1 mouse cellular context compared by ENCODE assay signal in the genomic region with DNA sequence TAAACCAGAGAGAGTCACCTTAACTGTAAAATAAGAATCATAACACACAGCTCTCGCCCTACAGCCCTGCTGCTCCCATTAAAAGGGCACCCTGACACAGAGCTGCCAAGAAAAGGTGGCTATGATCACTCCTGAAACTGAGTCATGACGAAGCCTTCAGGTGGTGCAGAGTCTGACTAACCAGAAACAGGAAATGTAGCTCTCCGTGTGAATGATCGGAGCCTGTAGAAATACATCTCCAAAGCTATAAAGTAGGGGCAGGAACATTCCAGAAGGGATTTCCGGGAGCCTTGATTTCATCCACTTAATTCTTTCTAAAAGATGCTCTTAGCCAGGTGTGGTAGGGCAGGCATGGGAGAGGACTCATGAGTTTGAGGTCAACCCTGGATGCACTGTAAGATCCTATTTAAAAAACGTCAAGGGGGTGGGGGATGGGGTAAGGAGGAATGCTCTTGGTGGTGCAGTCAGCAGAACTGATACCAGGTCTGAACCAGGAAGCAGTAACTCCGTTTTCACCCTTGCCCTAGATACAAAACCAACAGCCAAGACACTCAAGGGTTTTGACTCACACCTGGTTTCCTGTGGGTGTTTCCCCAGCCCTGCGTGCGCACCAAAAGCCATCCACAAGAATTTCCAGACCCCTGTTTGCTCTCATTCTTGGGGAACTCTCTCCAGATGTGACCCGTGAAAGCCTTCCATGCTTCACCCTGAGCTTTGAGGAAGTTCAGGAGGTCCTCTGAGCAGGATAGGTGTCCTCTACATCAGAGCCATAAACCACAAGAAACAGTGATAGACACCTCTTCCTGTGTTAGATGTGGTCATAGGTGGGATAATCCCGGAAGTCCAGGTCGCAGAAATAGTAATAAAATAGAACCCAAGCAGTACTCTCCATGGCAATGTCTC.
TF ChIP-seq lines count a peak whose summit lies in the region.

No protein-coding gene starts in this region.

TF ChIP-seq in CH12.LX, 34 proteins besides CTCF, POLR2A, EP300 and RAD21 (continued from another document):
- TF ChIP-seq ETS1 (conservative IDR thresholded peaks at IDR 0.05; ENCODE audit: low read depth, low read length) (peak; percentile 52; the same call in 1 of the 2 replicates), JUND (conservative IDR thresholded peaks at IDR 0.05; ENCODE audit: low read depth, low read length) (no peak), USF2 (conservative IDR thresholded peaks at IDR 0.05; ENCODE audit: low read depth, low read length) (no peak), TCF12 (IDR thresholded peaks at IDR 0.05; ENCODE audit: low read depth, low read length) (peak; percentile 46), IRF4 (IDR thresholded peaks at IDR 0.05; ENCODE audit: low read depth, low read length) (peak; percentile 54), RCOR1 (conservative IDR thresholded peaks at IDR 0.05; ENCODE audit: low read depth, low read length) (no peak)
TF ChIP-seq in CH12.LX: peak in this region for 10.
